ENCODE assay signal across 4 mouse cellular contexts in the genomic region with DNA sequence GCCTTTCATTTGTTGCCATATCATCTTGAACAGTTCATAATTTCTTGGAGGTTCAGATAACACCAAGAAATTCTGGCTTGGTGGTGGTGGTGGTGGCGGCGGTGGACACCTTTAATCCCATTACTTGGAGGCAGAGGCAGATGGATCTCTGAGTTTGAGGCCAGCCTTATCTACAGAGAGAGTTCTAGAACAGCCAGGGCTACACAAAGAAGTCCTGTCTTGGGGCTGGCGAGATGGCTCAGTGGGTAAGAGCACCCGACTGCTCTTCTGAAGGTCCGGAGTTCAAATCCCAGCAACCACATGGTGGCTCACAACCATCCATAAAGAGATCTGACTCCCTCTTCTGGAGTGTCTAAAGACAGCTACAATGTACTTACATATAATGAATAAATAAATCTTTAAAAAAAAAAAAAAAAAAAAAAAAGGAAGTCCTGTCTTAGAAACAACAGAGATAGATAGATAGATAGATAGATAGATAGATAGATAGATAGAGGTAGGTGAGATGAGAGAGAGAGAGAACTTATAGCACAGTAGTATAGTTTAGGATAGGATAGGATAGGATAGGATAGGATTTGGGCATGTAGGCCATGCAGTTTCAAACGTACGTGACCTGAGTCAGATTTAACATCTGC. TPM values are rescaled to one million over a fixed set of nuclear protein-coding genes. Genes with fewer than 3 reads are reported as not detected.
"Had no signal": no experiment of that assay in that cellular context is flagged by ENCODE, and none has a peak within 500 bp of the region (broad histone marks: within the 10 kb centered on the region; RNA-seq: fewer than 3 reads in every experiment).

No protein-coding gene starts in this region.

RNA-seq across cellular contexts. Expression of a gene that starts 30.6 kb away (rescaled TPM):
- total RNA-seq: neutrophil, adult 5-6 weeks had no signal
- polyA plus RNA-seq: neural tube, embryonic 14.5 days; small intestine, adult 2 months; thymus, postnatal 0 days had no signal
